Mouse (Mus musculus) kidney, adult 18-20 months (tissue): ENCODE data around the gene Wfdc11.
A peak's percentile ranks its signal among the peaks of the same experiment; 100 is the strongest.

Experiments used
- DNase-seq: peaks from one replicate; pipeline ENCODE4 v3.0.0; 2021

The Wfdc11 gene

DNA sequence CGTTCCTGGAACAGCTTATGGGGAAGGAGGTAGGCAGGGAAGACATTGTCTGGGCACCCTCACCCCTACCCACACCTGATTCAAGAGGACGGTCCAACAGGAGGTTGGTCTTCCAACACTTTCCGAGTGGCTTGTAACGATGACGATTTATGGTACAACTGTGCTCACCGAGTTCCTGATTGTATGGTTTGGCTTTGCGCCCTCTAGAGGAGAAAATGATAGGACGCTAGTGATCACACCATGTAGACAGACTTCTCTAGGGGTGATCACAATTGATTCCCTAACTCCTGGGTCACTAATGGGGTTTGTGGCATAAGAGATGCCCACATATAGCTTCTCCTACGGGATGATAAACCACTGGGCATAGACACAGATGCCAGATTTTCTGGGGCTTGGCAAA lies 38.6 kb downstream of the Wfdc11 start:
- no peak for DNase-seq

DNA sequence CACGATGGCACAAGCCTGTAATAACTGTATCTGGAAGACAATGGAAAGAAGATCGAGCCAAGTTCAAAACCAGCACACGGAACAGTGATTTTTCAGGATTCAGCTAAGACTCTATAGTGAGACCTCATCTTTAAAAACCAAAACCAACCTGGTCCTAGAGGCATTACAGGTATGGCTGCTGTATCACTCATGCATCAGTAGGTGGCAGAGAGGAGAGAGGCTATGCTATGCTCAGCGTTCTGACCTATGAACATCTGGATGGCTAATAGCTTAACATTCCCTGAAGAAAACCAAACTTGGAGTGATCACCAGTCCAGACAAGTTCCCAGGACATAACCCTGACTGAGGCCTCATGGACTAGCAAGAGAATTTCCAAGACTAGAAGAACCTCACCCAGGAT lies 52.1 kb downstream of the Wfdc11 start:
- DNase-seq = no peak

GRCm38 (mm10) chr2:164619050-164619449 lies 54.8 kb downstream of the Wfdc11 start:
- no peak for DNase-seq

- no peak for DNase-seq
These were observed 58.5 kb downstream of the Wfdc11 start for GRCm38 (mm10) chr2:164615386-164615785.

GRCm38 (mm10) chr2:164613471-164613870 lies 60.4 kb downstream of the Wfdc11 start, which contains the start of the genes Wfdc6b and Wfdc8:
Gene Wfdc6b, plus strand, starts transcription at chr2:164613522.
Gene Wfdc8, minus strand, starts transcription at chr2:164613626.
- DNase-seq = peak; percentile 35
